Mouse (Mus musculus) midbrain, embryonic 15.5 days (tissue): Measurements from ENCODE around the gene Hdgfl2. TPM values are rescaled to one million over a fixed set of nuclear protein-coding genes. Genes with fewer than 3 reads are reported as not detected.
"Not testable (repeated sequence)": the region's sequence is repeated elsewhere in the genome, so short reads cannot be mapped to it uniquely, and the experiment has no call there.

Experiments
- ATAC-seq: fragments of 200-750 bp; cut with Nextera tagmentation; replicated peaks from 2 replicates; pipeline ENCODE4 v1.8.0; 2017; ENCODE audit warnings: moderate TSS enrichment
- H3K27ac ChIP-seq: fragments of 300-500 bp; sonication (generic); 2 replicates; pipeline ENCODE4 v1.5.1; 2015; ENCODE audit warnings: mild to moderate bottlenecking, inconsistent platforms
- H3K27me3 ChIP-seq: fragments of 300-500 bp; sonication (generic); replicated peaks from 2 replicates; pipeline ENCODE4 v1.6.1; 2015; ENCODE audit warnings: inconsistent platforms
- H3K36me3 ChIP-seq: fragments of 300-500 bp; sonication (generic); replicated peaks from 2 replicates; pipeline ENCODE4 v1.6.1; 2015; ENCODE audit warnings: inconsistent platforms
- H3K4me1 ChIP-seq: fragments of 300-500 bp; sonication (generic); 2 replicates; pipeline ENCODE4 v1.6.1; 2015; ENCODE audit warnings: inconsistent platforms
- H3K4me2 ChIP-seq: fragments of 300-500 bp; sonication (generic); 2 replicates; pipeline ENCODE4 v1.6.1; 2015; ENCODE audit warnings: inconsistent platforms, mild to moderate bottlenecking, moderate library complexity
- H3K4me3 ChIP-seq: fragments of 300-500 bp; sonication (generic); 2 replicates; pipeline ENCODE4 v1.5.1; 2015; ENCODE audit warnings: mild to moderate bottlenecking, inconsistent platforms
- H3K9ac ChIP-seq: fragments of 300-500 bp; sonication (generic); 2 replicates; pipeline ENCODE4 v1.6.1; 2015; ENCODE audit warnings: mild to moderate bottlenecking, inconsistent platforms
- H3K9me3 ChIP-seq: fragments of 300-500 bp; sonication (generic); 2 replicates; pipeline ENCODE4 v1.6.1; 2016; ENCODE audit warnings: inconsistent platforms
- WGBS: fragments of 180-500 bp; shearing (Covaris S2); methylation state at CpG from one replicate; pipeline ENCODE4 v1.1.7; 2015; ENCODE audit warnings: mixed read lengths; 5-methylcytosine and 5-hydroxymethylcytosine counted together
- polyA plus RNA-seq: library from polyadenylated mRNA; unstranded; fragments of >200 nt; fragmentation: Nextera tagmentation; extraction: Ambion mirVana; gene quantifications from 2 replicates; pipeline ENCODE4 v1.2.1, GENCODE M21; 2015

The Hdgfl2 gene
- polyA plus RNA-seq, 1 experiment from 2014 or later: 162 TPM

DNA sequence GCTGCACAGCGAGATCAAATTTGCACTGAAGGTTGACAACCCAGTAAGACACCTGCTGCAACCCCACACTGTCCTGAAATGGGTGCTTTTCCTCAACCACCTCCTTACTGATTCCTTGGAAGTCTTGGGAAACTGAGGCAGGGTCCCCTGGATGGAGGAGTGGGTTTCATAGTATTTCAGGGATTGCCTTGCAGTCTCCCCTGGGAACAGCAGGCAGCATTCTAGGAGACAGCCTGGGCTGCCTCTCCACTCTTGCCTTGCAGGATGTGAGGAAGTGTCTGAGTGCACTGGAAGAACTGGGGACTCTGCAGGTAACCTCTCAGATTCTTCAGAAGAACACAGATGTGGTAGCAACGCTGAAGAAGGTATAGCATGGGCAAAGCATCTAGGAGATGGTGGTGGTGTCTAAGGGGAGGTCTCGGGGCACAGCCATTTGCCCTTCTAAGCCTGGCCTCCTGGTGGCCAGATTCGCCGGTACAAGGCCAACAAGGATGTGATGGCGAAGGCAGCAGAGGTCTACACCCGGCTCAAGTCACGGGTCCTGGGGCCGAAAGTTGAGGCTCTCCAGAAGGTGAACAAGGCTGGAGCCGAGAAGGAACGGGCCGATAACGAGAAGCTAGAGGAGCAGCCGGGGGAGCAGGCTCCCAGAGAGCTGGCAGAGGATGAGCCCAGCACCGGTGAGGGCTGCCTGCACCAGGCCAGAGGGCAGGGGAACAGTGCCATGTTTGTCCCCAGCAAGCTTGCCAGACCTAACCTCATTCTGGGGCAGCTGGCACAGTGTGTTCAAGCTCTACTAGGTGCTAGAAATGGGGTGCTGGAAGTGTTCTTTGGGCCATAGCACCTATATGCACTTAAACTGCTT, 19.5 kb downstream of the Hdgfl2 start:
- H3K4me2 ChIP-seq: no peak overlapping the region
- 95% methylated on average over 15 of the region's 15 CpGs for WGBS
- no peak for ATAC-seq
- H3K27ac ChIP-seq: no peak overlapping the region
- no peaks in the 10 kb centered on the region for H3K9me3 ChIP-seq
- peaks cover 62% of the 10 kb centered on the region for H3K36me3 ChIP-seq
- H3K4me1 ChIP-seq: no peaks in the 10 kb centered on the region
- H3K27me3 ChIP-seq: no peaks in the 10 kb centered on the region
- no peak overlapping the region for H3K4me3 ChIP-seq
- H3K9ac ChIP-seq: no peak overlapping the region

DNA sequence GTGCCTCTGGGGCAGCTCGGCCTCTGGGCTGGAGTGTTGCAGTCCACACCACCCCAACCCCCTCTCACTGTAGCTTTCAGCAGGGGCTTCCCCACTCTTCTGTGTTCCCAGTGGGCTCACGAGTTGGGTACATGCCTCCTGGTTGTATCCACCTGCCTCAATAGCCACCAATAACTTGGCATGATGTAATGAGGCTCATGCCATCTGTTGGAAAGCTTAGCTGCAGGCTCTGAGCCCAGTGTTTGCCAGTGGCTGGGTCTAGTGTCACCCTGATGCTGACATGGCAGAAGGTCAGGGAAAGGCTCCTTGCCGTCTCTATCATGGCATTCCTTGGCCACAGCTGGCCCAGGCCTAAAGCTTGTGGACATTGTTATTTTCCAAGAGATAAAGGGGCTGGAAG, 21.4 kb downstream of the Hdgfl2 start:
- H3K4me3 ChIP-seq: no peak overlapping the region
- WGBS: 90% methylated on average over 3 of the region's 3 CpGs
- H3K27ac ChIP-seq: no peak overlapping the region
- H3K4me1 ChIP-seq: no peaks in the 10 kb centered on the region
- ATAC-seq: no peak
- H3K9me3 ChIP-seq: no peaks in the 10 kb centered on the region
- H3K9ac ChIP-seq: no peak overlapping the region
- peaks cover 58% of the 10 kb centered on the region for H3K36me3 ChIP-seq
- H3K27me3 ChIP-seq: no peaks in the 10 kb centered on the region
- H3K4me2 ChIP-seq: no peak overlapping the region

GRCm38 (mm10) chr17:56102158-56102557, 22.7 kb downstream of the Hdgfl2 start:
- H3K4me2 ChIP-seq: no peak overlapping the region
- no peaks in the 10 kb centered on the region for H3K27me3 ChIP-seq
- H3K9ac ChIP-seq: no peak overlapping the region
- no peaks in the 10 kb centered on the region for H3K4me1 ChIP-seq
- no peak overlapping the region for H3K4me3 ChIP-seq
- WGBS: 96% methylated on average over 5 of the region's 5 CpGs
- H3K27ac ChIP-seq: no peak overlapping the region
- H3K9me3 ChIP-seq: no peaks in the 10 kb centered on the region
- peaks cover 46% of the 10 kb centered on the region for H3K36me3 ChIP-seq
- ATAC-seq: no peak

- Histone ChIP-seq H3K4me1 (no peaks in the 10 kb centered on the region), H3K27me3 (no peaks in the 10 kb centered on the region), H3K27ac (no peak overlapping the region), H3K9ac (no peak overlapping the region), H3K4me3 (no peak overlapping the region), H3K4me2 (no peak overlapping the region), H3K36me3 (peaks cover 39% of the 10 kb centered on the region), H3K9me3 (no peaks in the 10 kb centered on the region)
- 97% methylated on average over 9 of the region's 9 CpGs for WGBS
- no peak for ATAC-seq
Measured at GRCm38 (mm10) chr17:56102927-56103326, 23.5 kb downstream of the Hdgfl2 start.

- no peaks in the 10 kb centered on the region for H3K27me3 ChIP-seq
- WGBS: 95% methylated on average over 8 of the region's 8 CpGs
- H3K36me3 ChIP-seq: peaks cover 31% of the 10 kb centered on the region
- H3K4me3 ChIP-seq: no peak overlapping the region
- ATAC-seq: no peak
- no peaks in the 10 kb centered on the region for H3K4me1 ChIP-seq
- no peaks in the 10 kb centered on the region for H3K9me3 ChIP-seq
- H3K9ac ChIP-seq: no peak overlapping the region
- no peak overlapping the region for H3K4me2 ChIP-seq
- H3K27ac ChIP-seq: no peak overlapping the region
Measured at GRCm38 (mm10) chr17:56103465-56104285, 24.2 kb downstream of the Hdgfl2 start.

DNA sequence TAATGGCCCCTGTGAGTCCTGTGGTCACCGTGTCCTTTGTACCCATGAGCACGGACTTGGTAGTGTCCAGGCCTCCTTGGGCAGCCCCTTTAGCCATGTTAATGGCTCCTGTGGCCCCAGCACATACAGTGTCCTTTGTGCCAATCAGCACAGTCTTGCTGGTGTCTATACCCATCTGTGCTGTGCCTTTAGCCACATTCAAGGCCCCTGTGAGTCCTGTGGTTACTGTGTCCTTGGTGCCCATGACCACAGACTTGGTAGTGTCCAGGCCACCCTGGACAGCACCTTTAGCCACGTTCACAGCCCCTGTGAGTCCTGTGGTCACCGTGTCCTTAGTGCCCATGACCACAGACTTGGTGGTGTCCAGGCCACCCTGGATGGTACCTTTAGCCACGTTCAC, 25.4 kb downstream of the Hdgfl2 start:
- H3K27ac ChIP-seq: not testable (repeated sequence)

DNA sequence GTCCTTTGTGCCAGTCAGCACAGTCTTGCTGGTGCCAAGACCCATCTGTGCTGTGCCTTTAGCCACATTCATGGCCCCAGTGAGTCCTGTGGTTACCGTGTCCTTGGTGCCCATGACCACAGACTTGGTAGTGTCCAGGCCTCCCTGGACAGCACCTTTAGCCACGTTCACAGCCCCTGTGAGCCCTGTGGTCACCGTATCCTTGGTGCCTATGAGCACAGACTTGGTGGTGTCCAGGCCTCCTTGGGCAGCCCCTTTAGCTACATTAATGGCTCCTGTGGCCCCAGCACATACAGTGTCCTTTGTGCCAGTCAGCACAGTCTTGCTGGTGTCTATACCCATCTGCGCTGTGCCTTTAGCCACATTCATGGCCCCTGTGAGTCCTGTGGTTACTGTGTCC, 27.0 kb downstream of the Hdgfl2 start:
- ATAC-seq, H3K27ac ChIP-seq, H3K27me3 ChIP-seq, H3K4me2 ChIP-seq, H3K9me3 ChIP-seq, H3K4me1 ChIP-seq, H3K9ac ChIP-seq, H3K4me3 ChIP-seq: not testable (repeated sequence)
- 93% methylated on average over 4 of the region's 4 CpGs for WGBS
- peaks cover 13% of the 10 kb centered on the region for H3K36me3 ChIP-seq

More for the DNA sequence above, 25.4 kb downstream of the Hdgfl2 start:
- H3K9ac ChIP-seq, H3K27me3 ChIP-seq, H3K4me1 ChIP-seq, H3K4me3 ChIP-seq, H3K9me3 ChIP-seq, H3K4me2 ChIP-seq, ATAC-seq: not testable (repeated sequence)
- WGBS: 98% methylated on average over 2 of the region's 5 CpGs
- peaks cover 29% of the 10 kb centered on the region for H3K36me3 ChIP-seq

DNA sequence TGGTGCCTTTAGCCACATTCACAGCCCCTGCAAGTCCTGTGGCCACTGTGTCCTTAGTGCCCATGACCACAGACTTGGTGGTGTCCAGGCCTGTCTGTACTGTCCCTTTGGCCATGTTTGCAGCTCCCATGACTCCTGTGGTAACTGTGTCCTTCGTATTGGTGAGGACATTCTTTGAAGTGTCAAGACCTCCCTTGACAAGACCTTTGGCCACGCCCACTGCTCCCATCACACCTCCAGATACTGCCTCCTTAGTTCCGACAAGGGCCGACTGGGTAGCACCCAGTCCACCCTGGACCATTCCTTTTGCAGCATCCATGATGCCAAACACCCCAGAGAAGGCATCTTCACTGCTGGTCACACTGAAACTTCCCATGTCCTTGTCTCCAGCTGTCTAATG, 27.5 kb downstream of the Hdgfl2 start:
- no peaks in the 10 kb centered on the region for H3K27me3 ChIP-seq
- H3K4me3 ChIP-seq: no peak overlapping the region
- H3K4me2 ChIP-seq: no peak overlapping the region
- peaks cover 10% of the 10 kb centered on the region for H3K36me3 ChIP-seq
- no peak overlapping the region for H3K9ac ChIP-seq
- no peak for ATAC-seq
- no peaks in the 10 kb centered on the region for H3K4me1 ChIP-seq
- H3K9me3 ChIP-seq: no peaks in the 10 kb centered on the region
- no peak overlapping the region for H3K27ac ChIP-seq
- 83% methylated on average over 4 of the region's 4 CpGs for WGBS

GRCm38 (mm10) chr17:56107736-56108135, 28.3 kb downstream of the Hdgfl2 start:
- whole genome bisulfite sequencing: 69% methylated on average over 2 of the region's 2 CpGs
- no peaks in the 10 kb centered on the region for H3K27me3 ChIP-seq
- H3K36me3 ChIP-seq: peaks cover 3% of the 10 kb centered on the region
- H3K4me1 ChIP-seq: no peaks in the 10 kb centered on the region
- H3K9ac ChIP-seq: no peak overlapping the region
- H3K4me3 ChIP-seq: no peak overlapping the region
- H3K27ac ChIP-seq: no peak overlapping the region
- no peak for ATAC-seq
- no peak overlapping the region for H3K4me2 ChIP-seq
- H3K9me3 ChIP-seq: no peaks in the 10 kb centered on the region

DNA sequence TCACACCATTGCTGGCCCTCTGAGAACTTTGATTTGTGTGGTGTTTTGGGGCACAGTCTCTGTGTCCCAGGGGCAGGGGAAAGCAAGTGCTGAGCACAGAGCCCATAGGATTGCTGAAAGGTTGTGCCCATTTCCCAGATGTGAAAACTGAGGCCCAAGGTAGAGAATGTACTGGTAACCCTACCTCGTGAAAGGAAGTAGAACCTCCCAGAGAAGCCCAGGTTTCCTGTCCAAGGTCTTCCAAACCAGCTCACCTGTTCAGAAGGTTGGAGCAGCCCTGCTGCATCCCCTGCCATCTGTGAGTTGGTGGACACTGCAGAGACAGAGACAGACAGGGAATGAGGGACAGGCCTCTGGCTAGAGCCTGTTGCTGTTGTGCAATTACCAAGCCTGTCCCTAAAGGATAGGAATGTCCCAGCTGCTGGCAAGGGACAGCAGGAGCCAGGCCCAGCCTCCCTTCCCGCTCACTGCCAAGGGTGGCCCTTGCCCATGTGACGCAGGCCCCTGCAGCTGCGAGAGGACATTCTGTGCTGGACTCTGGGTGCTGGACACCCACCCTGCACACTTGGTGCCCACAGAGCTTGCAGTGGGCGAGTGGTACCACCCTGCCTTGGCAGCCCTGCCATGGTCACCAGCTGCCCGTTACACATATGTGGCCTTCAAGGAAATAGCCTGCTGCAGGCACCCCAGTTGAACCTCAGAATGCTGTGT, 29.1 kb downstream of the Hdgfl2 start:
- Histone ChIP-seq H3K9me3 (no peaks in the 10 kb centered on the region), H3K9ac (no peak overlapping the region), H3K36me3 (no peaks in the 10 kb centered on the region), H3K27me3 (no peaks in the 10 kb centered on the region), H3K4me2 (no peak overlapping the region), H3K27ac (no peak overlapping the region), H3K4me1 (no peaks in the 10 kb centered on the region), H3K4me3 (no peak overlapping the region)
- WGBS: 88% methylated on average over 6 of the region's 6 CpGs
- ATAC-seq: no peak

GRCm38 (mm10) chr17:56109219-56110051, 30.0 kb downstream of the Hdgfl2 start, which contains the start of gene Plin4:
TSS of gene Plin4 (minus strand) at chr17:56109803.
- WGBS: 68% methylated on average over 10 of the region's 10 CpGs
- no peaks in the 10 kb centered on the region for H3K4me1 ChIP-seq
- H3K4me3 ChIP-seq: no peak within 1 kb of the TSS
- no peaks in the 10 kb centered on the region for H3K36me3 ChIP-seq
- no peaks in the 10 kb centered on the region for H3K27me3 ChIP-seq
- no peak for ATAC-seq
- H3K9me3 ChIP-seq: no peaks in the 10 kb centered on the region
- H3K27ac ChIP-seq: no peak within 1 kb of the TSS
- no peak within 1 kb of the TSS for H3K4me2 ChIP-seq
- no peak within 1 kb of the TSS for H3K9ac ChIP-seq
